Mouse (Mus musculus) hindbrain, embryonic 14.5 days (tissue): ENCODE data around the gene 2010111I01Rik. TPM values are rescaled to one million over a fixed set of nuclear protein-coding genes. Genes with fewer than 3 reads are reported as not detected.
A peak's percentile ranks its signal among the peaks of the same experiment; 100 is the strongest.
"Not testable (repeated sequence)": the region's sequence is repeated elsewhere in the genome, so short reads cannot be mapped to it uniquely, and the experiment has no call there.

ENCODE experiments used
- ATAC-seq: fragments of 200-750 bp; cut with Nextera tagmentation; 2 replicates; pipeline ENCODE4 v1.8.0; 2017; ENCODE audit warnings: moderate number of reproducible peaks, mild to moderate bottlenecking, moderate TSS enrichment, moderate library complexity; ENCODE audit not compliant: low FRiP score
- DNase-seq: peaks from one replicate; pipeline ENCODE4 v3.0.0-alpha.2; 2015; ENCODE audit warnings: low spot score
- H3K27ac ChIP-seq: fragments of 300-500 bp; sonication (generic); 2 replicates; pipeline ENCODE4 v1.5.1; 2014; ENCODE audit warnings: mild to moderate bottlenecking, moderate library complexity
- H3K27me3 ChIP-seq: fragments of 300-500 bp; sonication (generic); 2 replicates; pipeline ENCODE4 v1.6.1; 2014; ENCODE audit warnings: mild to moderate bottlenecking, low read length, mixed read lengths; ENCODE audit not compliant: control insufficient read depth, insufficient read depth
- H3K36me3 ChIP-seq: fragments of 300-500 bp; sonication (generic); replicated peaks from 2 replicates; pipeline ENCODE4 v1.6.1; 2014; ENCODE audit not compliant: control insufficient read depth, insufficient read depth
- H3K4me1 ChIP-seq: fragments of 300-500 bp; sonication (generic); replicated peaks from 2 replicates; pipeline ENCODE4 v1.6.1; 2014; ENCODE audit warnings: antibody characterized with exemption, low read length, mixed read lengths; ENCODE audit not compliant: control insufficient read depth, insufficient read depth
- H3K4me2 ChIP-seq: fragments of 300-500 bp; sonication (generic); replicated peaks from 2 replicates; pipeline ENCODE4 v1.6.1; 2014; ENCODE audit warnings: mild to moderate bottlenecking, moderate library complexity
- H3K4me3 ChIP-seq: fragments of 300-500 bp; sonication (generic); replicated peaks from 2 replicates; pipeline ENCODE4 v1.5.1; 2014; ENCODE audit warnings: mild to moderate bottlenecking, low read length
- H3K9ac ChIP-seq: fragments of 300-500 bp; sonication (generic); 2 replicates; pipeline ENCODE4 v1.6.1; 2014
- H3K9me3 ChIP-seq: fragments of 300-500 bp; sonication (generic); 2 replicates; pipeline ENCODE4 v1.6.1; 2016; ENCODE audit warnings: low read length; ENCODE audit not compliant: control insufficient read depth
- WGBS: fragments of 180-500 bp; shearing (Covaris S2); extraction: QIAGEN DNeasy Blood & Tissue Kit; methylation state at CpG from one replicate; pipeline ENCODE4 v1.1.7; 2014; 5-methylcytosine and 5-hydroxymethylcytosine counted together
- polyA plus RNA-seq: library from polyadenylated mRNA; unstranded; fragments of >200 nt; fragmentation: Nextera tagmentation; extraction: Ambion mirVana; gene quantifications from 2 replicates; pipeline ENCODE4 v1.2.1, GENCODE M21; 2014

The 2010111I01Rik gene
- polyA plus RNA-seq, 1 experiment from 2014 or later: 32.6 TPM

- H3K9ac ChIP-seq, H3K4me1 ChIP-seq, H3K4me3 ChIP-seq, H3K27me3 ChIP-seq, H3K4me2 ChIP-seq, H3K27ac ChIP-seq, H3K36me3 ChIP-seq, ATAC-seq, DNase-seq, H3K9me3 ChIP-seq: not testable (repeated sequence)
- 95% methylated on average over 3 of the region's 3 CpGs for WGBS
These were observed 42.8 kb downstream of the 2010111I01Rik start for GRCm38 (mm10) chr13:63007491-63007890.

GRCm38 (mm10) chr13:63010345-63011090 lies 45.8 kb downstream of the 2010111I01Rik start:
- H3K9me3 ChIP-seq: no peaks in the 10 kb centered on the region
- ATAC-seq: no peak
- H3K9ac ChIP-seq: no peak overlapping the region
- no peaks in the 10 kb centered on the region for H3K36me3 ChIP-seq
- H3K4me3 ChIP-seq: no peak overlapping the region
- no peak overlapping the region for H3K4me2 ChIP-seq
- DNase-seq: no peak
- no peaks in the 10 kb centered on the region for H3K27me3 ChIP-seq
- no peak overlapping the region for H3K27ac ChIP-seq
- WGBS: 77% methylated on average over 2 of the region's 2 CpGs
- 0 out of 2 replicates have a peak, but pooled peaks cover 3% of the 10 kb centered on the region for H3K4me1 ChIP-seq

- no peak for DNase-seq
- H3K9ac ChIP-seq: no peak overlapping the region
- H3K4me3 ChIP-seq: no peak overlapping the region
- H3K36me3 ChIP-seq: no peaks in the 10 kb centered on the region
- peak; percentile 65; the same call in 1 of the 2 replicates for ATAC-seq
- no peaks in the 10 kb centered on the region for H3K27me3 ChIP-seq
- H3K9me3 ChIP-seq: no peaks in the 10 kb centered on the region
- 0 out of 2 replicates have a peak, but pooled peaks cover 3% of the 10 kb centered on the region for H3K4me1 ChIP-seq
- H3K4me2 ChIP-seq: no peak overlapping the region
- 65% methylated on average over 1 of the region's 1 CpGs for WGBS
- no peak overlapping the region for H3K27ac ChIP-seq
These were observed 49.7 kb downstream of the 2010111I01Rik start for GRCm38 (mm10) chr13:63014353-63014752.

- no peak overlapping the region for H3K9ac ChIP-seq
- no peak overlapping the region for H3K4me3 ChIP-seq
- H3K4me2 ChIP-seq: no peak overlapping the region
- H3K36me3 ChIP-seq: no peaks in the 10 kb centered on the region
- H3K9me3 ChIP-seq: no peaks in the 10 kb centered on the region
- ATAC-seq: no peak
- no peak for DNase-seq
- H3K4me1 ChIP-seq: 0 out of 2 replicates have a peak, but pooled peaks cover 3% of the 10 kb centered on the region
- 69% methylated on average over 4 of the region's 4 CpGs for WGBS
- no peaks in the 10 kb centered on the region for H3K27me3 ChIP-seq
- peak overlapping the region; percentile 43; the same call in 1 of the 2 replicates for H3K27ac ChIP-seq
These were observed 50.7 kb downstream of the 2010111I01Rik start for GRCm38 (mm10) chr13:63015362-63015761.

- no peaks in the 10 kb centered on the region for H3K27me3 ChIP-seq
- no peak overlapping the region for H3K4me3 ChIP-seq
- H3K9me3 ChIP-seq: no peaks in the 10 kb centered on the region
- DNase-seq (no peak), ATAC-seq (no peak)
- H3K27ac ChIP-seq: peak overlapping the region; percentile 43; the same call in 1 of the 2 replicates
- H3K4me1 ChIP-seq: 0 out of 2 replicates have a peak, but pooled peaks cover 3% of the 10 kb centered on the region
- WGBS: 88% methylated on average over 3 of the region's 3 CpGs
- no peak overlapping the region for H3K9ac ChIP-seq
- H3K36me3 ChIP-seq: no peaks in the 10 kb centered on the region
- no peak overlapping the region for H3K4me2 ChIP-seq
These were observed 51.4 kb downstream of the 2010111I01Rik start for GRCm38 (mm10) chr13:63016056-63016455.

- DNase-seq (no peak), ATAC-seq (no peak)
- no peak overlapping the region for H3K4me2 ChIP-seq
- H3K36me3 ChIP-seq: no peaks in the 10 kb centered on the region
- no peaks in the 10 kb centered on the region for H3K9me3 ChIP-seq
- H3K9ac ChIP-seq: no peak overlapping the region
- H3K4me3 ChIP-seq: no peak overlapping the region
- H3K27me3 ChIP-seq: no peaks in the 10 kb centered on the region
- 75% methylated on average over 7 of the region's 7 CpGs for WGBS
- H3K4me1 ChIP-seq: no peaks in the 10 kb centered on the region
- H3K27ac ChIP-seq: no peak overlapping the region
These were observed 58.8 kb downstream of the 2010111I01Rik start for GRCm38 (mm10) chr13:63023243-63024217.

- H3K27me3 ChIP-seq: no peaks in the 10 kb centered on the region
- H3K4me2 ChIP-seq: no peak overlapping the region
- no peak for ATAC-seq
- no peaks in the 10 kb centered on the region for H3K9me3 ChIP-seq
- no peaks in the 10 kb centered on the region; the same call in 1 of the 2 replicates for H3K4me1 ChIP-seq
- 67% methylated on average over 1 of the region's 1 CpGs for WGBS
- DNase-seq: no peak
- no peaks in the 10 kb centered on the region for H3K36me3 ChIP-seq
- no peak overlapping the region for H3K9ac ChIP-seq
- H3K4me3 ChIP-seq: no peak overlapping the region
- no peak overlapping the region for H3K27ac ChIP-seq
These were observed 65.3 kb downstream of the 2010111I01Rik start for GRCm38 (mm10) chr13:63030023-63030422.

GRCm38 (mm10) chr13:63031244-63031643 lies 66.6 kb downstream of the 2010111I01Rik start:
- 100% methylated on average over 1 of the region's 1 CpGs for WGBS
- Histone ChIP-seq H3K4me3 (no peak overlapping the region), H3K4me1 (no peaks in the 10 kb centered on the region; the same call in 1 of the 2 replicates), H3K27me3 (no peaks in the 10 kb centered on the region), H3K9me3 (no peaks in the 10 kb centered on the region), H3K36me3 (no peaks in the 10 kb centered on the region), H3K27ac (no peak overlapping the region), H3K9ac (no peak overlapping the region), H3K4me2 (no peak overlapping the region)
- no peak for DNase-seq
- ATAC-seq: no peak

GRCm38 (mm10) chr13:63032304-63032830 lies 67.7 kb downstream of the 2010111I01Rik start:
- 0 out of 2 replicates have a peak overlapping the region, but pooled peaks have one; percentile 3 for H3K27ac ChIP-seq
- DNase-seq (no peak), ATAC-seq (0 out of 2 replicates have a peak, but pooled peaks have one; percentile 25)
- H3K4me3 ChIP-seq: no peak overlapping the region
- 76% methylated on average over 5 of the region's 5 CpGs for WGBS
- no peak overlapping the region for H3K9ac ChIP-seq
- H3K36me3 ChIP-seq: no peaks in the 10 kb centered on the region
- no peak overlapping the region for H3K4me2 ChIP-seq
- H3K4me1 ChIP-seq: no peaks in the 10 kb centered on the region; the same call in 1 of the 2 replicates
- H3K9me3 ChIP-seq: no peaks in the 10 kb centered on the region
- no peaks in the 10 kb centered on the region for H3K27me3 ChIP-seq
